Mouse (Mus musculus) kidney, adult 2 months (tissue): Measurements from ENCODE around the gene Polq. TPM values are rescaled to one million over a fixed set of nuclear protein-coding genes. Genes with fewer than 3 reads are reported as not detected.
"Not testable (repeated sequence)": the region's sequence is repeated elsewhere in the genome, so short reads cannot be mapped to it uniquely, and the experiment has no call there.

ENCODE experiments used
- DNase-seq: peaks from one replicate; pipeline ENCODE4 v3.0.0; 2021
- H3K27ac ChIP-seq: fragments of 200-500 bp; 2 replicates; pipeline ENCODE4 v1.5.1; 2012; ENCODE audit warnings: low read depth, low read length, control low read depth, inconsistent platforms; ENCODE audit not compliant: insufficient read depth
- H3K27me3 ChIP-seq: fragments of 200-500 bp; replicated peaks from 2 replicates; pipeline ENCODE4 v1.6.1; 2012; ENCODE audit warnings: mild to moderate bottlenecking, moderate library complexity, low read length, inconsistent platforms; ENCODE audit not compliant: control insufficient read depth, insufficient read depth
- H3K36me3 ChIP-seq: fragments of 200-500 bp; 2 replicates; pipeline ENCODE4 v1.6.1; 2012; ENCODE audit warnings: mild to moderate bottlenecking, moderate library complexity, low read length, inconsistent platforms; ENCODE audit not compliant: control insufficient read depth, insufficient read depth
- H3K4me1 ChIP-seq: fragments of 200-500 bp; 2 replicates; pipeline ENCODE4 v1.6.1; 2011; ENCODE audit warnings: low read length; ENCODE audit not compliant: control insufficient read depth, insufficient read depth
- H3K4me3 ChIP-seq: fragments of 200-500 bp; 2 replicates; pipeline ENCODE4 v1.5.1; 2011; ENCODE audit warnings: mild to moderate bottlenecking, low read depth, low read length, control low read depth; ENCODE audit not compliant: insufficient read depth
- CTCF ChIP-seq: fragments of 200-500 bp; conservative IDR thresholded peaks from 2 replicates; pipeline ENCODE4 v1.5.1; 2011; ENCODE audit warnings: low read depth, mild to moderate bottlenecking, control low read depth, low read length, moderate library complexity, mixed read lengths; ENCODE audit not compliant: insufficient read depth, insufficient read length
- POLR2A ChIP-seq: fragments of 200-500 bp; IDR thresholded peaks from one replicate; pipeline ENCODE4 v1.6.1; 2011; ENCODE audit warnings: low read depth, low read length, control low read depth
- WGBS: fragments of 180-500 bp; shearing (Covaris S2); methylation state at CpG from one replicate; pipeline ENCODE4 v1.1.7; 2018; 5-methylcytosine and 5-hydroxymethylcytosine counted together
- polyA plus RNA-seq: library from polyadenylated mRNA; depleted of rRNA; stranded (reverse); fragments of >200 nt; gene quantifications from 2 replicates; pipeline ENCODE4 v1.2.3, GENCODE M21; 2012; rRNA removed

Gene Polq
- polyA plus RNA-seq, 1 experiment: 0.06 TPM

DNA sequence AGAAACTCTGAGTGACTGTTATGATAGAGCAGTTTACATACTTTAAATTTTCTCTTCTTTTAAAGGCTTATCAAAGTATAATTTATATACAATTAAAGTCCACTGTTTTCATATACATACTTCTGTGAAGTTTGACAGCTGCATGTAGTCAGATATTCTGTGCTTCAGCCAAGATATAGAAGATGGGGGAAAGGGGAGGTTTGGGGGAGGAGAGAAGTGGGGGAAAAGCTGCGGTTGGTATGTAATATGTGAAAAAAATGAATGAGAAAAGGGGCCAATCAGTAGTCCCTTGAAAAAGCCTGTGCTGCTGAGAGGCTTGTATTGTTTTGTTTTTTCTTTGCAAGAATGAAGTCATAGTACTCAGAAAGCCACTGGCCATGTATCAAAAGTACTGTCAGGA, 78.1 kb downstream of the Polq start:
- Histone ChIP-seq H3K27me3 (no peaks in the 10 kb centered on the region), H3K36me3 (no peaks in the 10 kb centered on the region), H3K4me1 (no peaks in the 10 kb centered on the region), H3K27ac (no peak overlapping the region), H3K4me3 (no peak overlapping the region)
- TF ChIP-seq POLR2A (no peak), CTCF (no peak)
- 82% methylated on average over 1 of the region's 1 CpGs for WGBS
- DNase-seq: no peak

- Histone ChIP-seq H3K4me1 (no peaks in the 10 kb centered on the region), H3K27ac (no peak overlapping the region), H3K36me3 (no peaks in the 10 kb centered on the region), H3K4me3 (no peak overlapping the region), H3K27me3 (no peaks in the 10 kb centered on the region)
- TF ChIP-seq POLR2A (no peak), CTCF (no peak)
- DNase-seq: peak; percentile 2
- 75% methylated on average over 4 of the region's 4 CpGs for WGBS
Measured at GRCm38 (mm10) chr16:37094169-37094833, 82.7 kb downstream of the Polq start.

GRCm38 (mm10) chr16:37108763-37109162, 97.2 kb downstream of the Polq start:
- peak; percentile 3 for DNase-seq

DNA sequence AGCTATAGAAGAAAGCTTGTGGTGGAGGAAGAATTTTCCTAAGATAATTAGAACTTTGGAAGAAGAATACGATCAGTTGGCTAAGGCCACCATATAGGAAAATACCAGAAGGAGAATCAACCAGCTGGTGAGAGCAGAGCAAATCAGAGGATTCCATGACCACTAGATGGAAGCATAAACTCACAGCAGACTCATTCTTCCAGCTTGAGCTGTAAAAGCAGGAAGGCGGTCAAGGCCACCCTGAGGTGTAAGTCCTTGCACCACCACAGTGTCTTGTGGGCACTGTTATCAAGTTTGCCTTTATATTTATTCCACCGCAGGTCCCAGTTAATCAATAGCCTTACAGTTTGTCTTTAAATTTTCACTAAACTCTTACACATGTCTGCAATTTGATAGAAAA, 97.7 kb downstream of the Polq start:
- Histone ChIP-seq H3K4me3 (no peak overlapping the region), H3K27me3 (no peaks in the 10 kb centered on the region), H3K36me3 (no peaks in the 10 kb centered on the region), H3K27ac (no peak overlapping the region), H3K4me1 (no peaks in the 10 kb centered on the region)
- 16% methylated on average over 3 of the region's 3 CpGs for WGBS
- TF ChIP-seq POLR2A: no peak
- peak; percentile 60 for TF ChIP-seq CTCF
- peak; percentile 46 for DNase-seq

More at GRCm38 (mm10) chr16:37108763-37109162, 97.2 kb downstream of the Polq start:
- WGBS: 33% methylated on average over 5 of the region's 5 CpGs
- TF ChIP-seq POLR2A: no peak
- no peak for TF ChIP-seq CTCF
- Histone ChIP-seq H3K4me3 (no peak overlapping the region), H3K4me1 (no peaks in the 10 kb centered on the region), H3K27ac (no peak overlapping the region), H3K27me3 (no peaks in the 10 kb centered on the region), H3K36me3 (no peaks in the 10 kb centered on the region)

GRCm38 (mm10) chr16:37125190-37125589, 113.6 kb downstream of the Polq start:
- H3K27me3 ChIP-seq, H3K27ac ChIP-seq, H3K36me3 ChIP-seq, DNase-seq, H3K4me3 ChIP-seq, H3K4me1 ChIP-seq: not testable (repeated sequence)
- WGBS: 96% methylated on average over 1 of the region's 1 CpGs

Other genes starting within 250 kb of the Polq start
- 92.1 and 97.9 TPM in 2 replicates for gene Slc15a2, start 226.8 kb upstream of the Polq start, polyA plus RNA-seq
- 1.7 and 3.0 TPM in 2 replicates for gene Iqcb1, start 183.4 kb upstream of the Polq start, polyA plus RNA-seq
- gene Eaf2, start 136.8 kb upstream of the Polq start, polyA plus RNA-seq: 7.3 and 10.4 TPM in 2 replicates
- gene Golgb1, start 136.6 kb upstream of the Polq start, polyA plus RNA-seq: 36.2 and 48.8 TPM in 2 replicates
- 5.8 and 10.9 TPM in 2 replicates for gene Hcls1, start 76.8 kb upstream of the Polq start, polyA plus RNA-seq
- gene Fbxo40, start 21.3 kb upstream of the Polq start, polyA plus RNA-seq: 9.0 and 9.4 TPM in 2 replicates